Mouse (Mus musculus): ENCODE measurements around the gene Asb6. TPM values are rescaled to one million over a fixed set of nuclear protein-coding genes. Genes with fewer than 3 reads are reported as not detected.

Asb6 gene
- polyA plus RNA-seq, 1 experiment from 2014 or later: 47.2 TPM

DNA sequence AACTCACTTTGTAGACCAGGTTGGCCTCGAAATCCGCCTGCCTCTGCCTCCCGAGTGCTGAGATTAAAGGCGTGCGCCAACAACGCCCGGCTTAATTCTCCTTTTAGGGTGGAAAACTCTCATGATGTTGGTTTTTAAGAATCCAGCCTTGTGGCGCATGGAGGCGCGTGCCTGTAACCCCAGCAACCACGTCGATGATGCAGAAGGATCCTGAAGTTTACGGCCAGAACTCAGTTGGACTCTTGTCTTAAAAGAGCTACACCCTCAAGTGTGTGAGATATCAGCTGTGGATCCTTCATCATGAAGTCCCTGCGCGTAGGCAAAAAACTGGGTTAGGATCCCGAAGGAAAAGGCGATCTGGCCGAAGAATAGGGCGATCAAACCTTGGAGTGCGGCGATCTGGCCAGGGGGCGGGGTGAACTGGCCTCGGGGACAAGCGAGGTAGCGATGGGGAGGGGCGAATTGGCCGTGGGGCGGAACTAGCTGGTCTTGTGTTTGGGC lies 22.9 kb downstream of the Asb6 start:
- H3K4me2 ChIP-seq (ENCODE audit: low read length): peak overlapping the region; percentile 94
- peak overlapping the region; percentile 79 for H3K4me3 ChIP-seq (replicated peaks; ENCODE audit: low read length)
- peaks cover 28% of the 10 kb centered on the region for H3K4me1 ChIP-seq (replicated peaks; ENCODE audit: control insufficient read depth, insufficient read depth, low read length)
- 0 out of 2 replicates have a peak, but pooled peaks cover under 1% of the 10 kb centered on the region for H3K36me3 ChIP-seq (ENCODE audit: control insufficient read depth, insufficient read depth)
- H3K27me3 ChIP-seq (replicated peaks; ENCODE audit: control insufficient read depth, insufficient read depth, low read length): no peaks in the 10 kb centered on the region
- peak; percentile 41 for ATAC-seq
- peak overlapping the region; percentile 74; the same call in 1 of the 2 replicates for H3K27ac ChIP-seq (ENCODE audit: low read length)
- 6% methylated on average over 28 of the region's 28 CpGs for WGBS
- peak overlapping the region; percentile 85 for H3K9ac ChIP-seq (replicated peaks; ENCODE audit: low read depth, low read length)
- no peaks in the 10 kb centered on the region for H3K9me3 ChIP-seq (ENCODE audit: control insufficient read depth, low read length)

DNA sequence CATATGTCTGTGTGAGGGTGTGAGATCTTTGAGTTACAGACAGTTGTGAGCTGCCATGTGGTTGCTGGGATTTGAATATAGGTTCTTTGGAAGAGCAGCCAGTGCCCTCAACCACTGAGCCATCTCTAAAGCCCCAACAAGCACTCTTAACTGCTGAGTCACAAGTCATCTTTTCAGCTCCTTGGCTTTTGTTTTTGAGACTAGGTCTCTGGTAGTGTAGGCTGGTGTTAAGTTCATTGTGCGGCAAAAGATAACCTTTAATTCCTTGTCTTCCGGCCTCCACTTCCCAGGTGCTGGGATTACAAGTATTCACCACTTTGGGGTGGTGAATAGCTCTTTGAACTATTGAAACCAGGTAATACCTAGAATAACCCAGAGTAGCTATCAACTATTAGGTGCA lies 24.1 kb downstream of the Asb6 start:
- no peaks in the 10 kb centered on the region for H3K27me3 ChIP-seq (replicated peaks; ENCODE audit: control insufficient read depth, insufficient read depth, low read length)
- H3K4me2 ChIP-seq (ENCODE audit: low read length): no peak overlapping the region
- no peak overlapping the region for H3K27ac ChIP-seq (ENCODE audit: low read length)
- H3K36me3 ChIP-seq (ENCODE audit: control insufficient read depth, insufficient read depth): no peaks in the 10 kb centered on the region
- no peak for ATAC-seq
- no peaks in the 10 kb centered on the region for H3K9me3 ChIP-seq (ENCODE audit: control insufficient read depth, low read length)
- no peak overlapping the region for H3K4me3 ChIP-seq (replicated peaks; ENCODE audit: low read length)
- H3K4me1 ChIP-seq (replicated peaks; ENCODE audit: control insufficient read depth, insufficient read depth, low read length): peaks cover 38% of the 10 kb centered on the region
- no peak overlapping the region for H3K9ac ChIP-seq (replicated peaks; ENCODE audit: low read depth, low read length)
- 92% methylated on average over 2 of the region's 2 CpGs for WGBS

DNA sequence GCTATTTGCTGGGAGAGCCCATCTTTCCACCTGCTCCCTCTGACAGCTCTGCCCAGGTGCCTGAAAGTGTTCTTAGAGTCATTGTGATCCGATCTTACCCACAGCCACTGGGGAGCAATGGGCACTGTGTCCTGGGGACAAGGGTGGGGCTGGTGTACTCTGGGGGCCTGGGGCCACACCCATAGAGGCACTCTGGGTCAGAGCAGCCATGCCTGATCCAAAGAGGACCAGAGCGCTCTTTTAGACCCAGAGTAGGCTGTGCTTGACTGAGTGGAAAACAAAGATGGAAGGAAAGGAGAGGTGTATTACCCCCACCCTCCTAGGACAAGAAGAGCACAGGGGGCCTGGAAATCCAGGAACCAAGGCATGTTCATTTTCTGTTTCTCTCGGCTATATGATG lies 26.5 kb downstream of the Asb6 start, which contains the start of gene 1700001O22Rik:
TSS of gene 1700001O22Rik (minus strand) at position 58 of the 400 bp plus-strand sequence.
- Histone ChIP-seq H3K4me1 (replicated peaks; ENCODE audit: control insufficient read depth, insufficient read depth, low read length) (peaks cover 21% of the 10 kb centered on the region), H3K9ac (replicated peaks; ENCODE audit: low read depth, low read length) (no peak within 1 kb of the TSS), H3K4me2 (ENCODE audit: low read length) (no peak within 1 kb of the TSS), H3K4me3 (replicated peaks; ENCODE audit: low read length) (no peak within 1 kb of the TSS), H3K27ac (ENCODE audit: low read length) (no peak within 1 kb of the TSS), H3K27me3 (replicated peaks; ENCODE audit: control insufficient read depth, insufficient read depth, low read length) (no peaks in the 10 kb centered on the region), H3K9me3 (ENCODE audit: control insufficient read depth, low read length) (no peaks in the 10 kb centered on the region), H3K36me3 (ENCODE audit: control insufficient read depth, insufficient read depth) (no peaks in the 10 kb centered on the region)
- no peak for ATAC-seq
- WGBS: 84% methylated on average over 3 of the region's 3 CpGs

DNA sequence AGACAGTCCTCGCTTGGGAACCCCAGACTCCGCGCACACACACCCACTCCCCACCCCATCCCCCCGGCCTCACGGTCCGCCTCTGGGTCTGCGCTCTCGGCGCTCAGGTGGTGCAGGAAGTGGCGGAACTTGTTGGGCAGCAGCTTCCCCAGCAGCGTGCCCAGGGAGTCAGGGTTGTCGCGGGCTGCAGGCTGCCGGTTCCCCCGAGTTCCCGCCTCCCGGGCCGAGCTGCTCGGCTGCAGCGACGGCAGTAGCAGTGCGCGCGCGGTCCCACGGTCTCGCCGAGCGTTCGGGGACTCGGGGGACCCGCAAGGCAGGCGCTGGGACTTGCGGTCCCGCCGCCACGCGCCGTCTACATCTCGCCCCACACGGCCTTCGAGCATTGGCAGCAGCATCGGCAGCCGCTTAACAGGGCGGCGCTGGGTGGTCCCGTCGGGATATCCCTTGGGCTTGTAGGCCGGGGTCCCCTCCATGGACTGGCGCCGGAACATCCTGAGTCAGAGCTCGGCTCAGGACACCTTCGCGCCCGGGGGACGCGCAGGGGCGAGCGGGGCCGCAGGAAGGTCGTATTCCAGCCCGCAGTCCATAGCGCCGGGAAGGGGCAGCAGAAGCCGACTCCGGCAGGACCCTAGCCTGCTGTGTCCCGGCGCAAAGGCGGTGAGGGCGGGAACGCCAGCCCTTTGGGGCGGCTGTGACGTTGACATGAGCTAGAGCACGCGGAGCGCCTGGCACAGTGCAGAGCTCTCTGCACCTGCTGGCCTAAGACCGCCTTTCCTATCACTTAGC lies 28.9 kb downstream of the Asb6 start:
- Histone ChIP-seq H3K9ac (replicated peaks; ENCODE audit: low read depth, low read length) (peak overlapping the region; percentile 68), H3K4me1 (replicated peaks; ENCODE audit: control insufficient read depth, insufficient read depth, low read length) (peaks cover 26% of the 10 kb centered on the region), H3K4me2 (ENCODE audit: low read length) (peak overlapping the region; percentile 94), H3K4me3 (replicated peaks; ENCODE audit: low read length) (peak overlapping the region; percentile 50), H3K36me3 (ENCODE audit: control insufficient read depth, insufficient read depth) (no peaks in the 10 kb centered on the region), H3K9me3 (ENCODE audit: control insufficient read depth, low read length) (no peaks in the 10 kb centered on the region), H3K27me3 (replicated peaks; ENCODE audit: control insufficient read depth, insufficient read depth, low read length) (no peaks in the 10 kb centered on the region), H3K27ac (ENCODE audit: low read length) (no peak overlapping the region)
- 1% methylated on average over 74 of the region's 77 CpGs for WGBS
- ATAC-seq: peak; percentile 60

DNA sequence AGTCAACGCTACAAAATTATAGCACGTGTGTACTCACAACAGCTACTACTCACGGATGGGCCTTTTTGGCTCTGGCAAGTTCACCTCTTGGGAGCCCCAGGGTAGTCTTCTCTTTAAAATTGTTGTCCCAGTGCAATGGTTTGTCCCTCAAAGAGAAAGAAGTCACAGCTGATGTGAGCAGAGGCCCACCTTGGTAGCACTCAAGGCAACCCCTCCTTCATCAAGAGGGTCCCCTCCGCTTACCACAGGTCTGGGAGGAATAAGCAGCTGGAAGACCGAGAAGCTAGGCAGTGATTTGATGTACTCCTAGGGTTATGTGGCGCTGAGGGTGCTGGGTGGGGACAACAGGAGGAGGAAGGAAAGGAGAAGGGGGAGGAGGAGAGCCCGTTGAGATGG lies 29.5 kb downstream of the Asb6 start:
- peak overlapping the region; percentile 50 for H3K4me3 ChIP-seq (replicated peaks; ENCODE audit: low read length)
- 36% methylated on average over 7 of the region's 7 CpGs for WGBS
- H3K9ac ChIP-seq (replicated peaks; ENCODE audit: low read depth, low read length): peak overlapping the region; percentile 68
- no peaks in the 10 kb centered on the region for H3K9me3 ChIP-seq (ENCODE audit: control insufficient read depth, low read length)
- ATAC-seq: no peak
- no peaks in the 10 kb centered on the region for H3K36me3 ChIP-seq (ENCODE audit: control insufficient read depth, insufficient read depth)
- peak overlapping the region; percentile 94 for H3K4me2 ChIP-seq (ENCODE audit: low read length)
- H3K27ac ChIP-seq (ENCODE audit: low read length): no peak overlapping the region
- no peaks in the 10 kb centered on the region for H3K27me3 ChIP-seq (replicated peaks; ENCODE audit: control insufficient read depth, insufficient read depth, low read length)
- peaks cover 30% of the 10 kb centered on the region for H3K4me1 ChIP-seq (replicated peaks; ENCODE audit: control insufficient read depth, insufficient read depth, low read length)

DNA sequence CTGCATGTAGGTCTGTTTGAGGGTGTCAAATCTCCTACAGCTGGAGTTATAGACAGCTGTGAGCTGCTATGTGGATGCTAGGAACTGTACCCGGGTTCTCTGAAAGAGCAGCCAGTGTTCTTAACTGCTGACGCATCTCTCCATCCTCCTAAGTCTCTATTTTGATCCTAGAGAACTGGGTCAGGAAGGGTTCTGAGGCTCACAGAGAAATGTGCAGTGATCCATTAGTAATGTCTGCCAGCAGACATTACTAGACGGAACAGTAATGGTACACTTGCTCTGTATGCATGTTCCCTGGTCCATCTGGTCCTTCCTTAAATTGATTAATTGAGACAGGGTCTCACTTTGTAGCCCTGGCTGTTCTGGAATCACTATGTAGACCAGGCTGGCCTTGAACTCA lies 30.7 kb downstream of the Asb6 start:
- H3K4me3 ChIP-seq (replicated peaks; ENCODE audit: low read length): no peak overlapping the region
- H3K27ac ChIP-seq (ENCODE audit: low read length): no peak overlapping the region
- no peak overlapping the region for H3K9ac ChIP-seq (replicated peaks; ENCODE audit: low read depth, low read length)
- 80% methylated on average over 3 of the region's 3 CpGs for WGBS
- peaks cover 37% of the 10 kb centered on the region for H3K4me1 ChIP-seq (replicated peaks; ENCODE audit: control insufficient read depth, insufficient read depth, low read length)
- H3K27me3 ChIP-seq (replicated peaks; ENCODE audit: control insufficient read depth, insufficient read depth, low read length): no peaks in the 10 kb centered on the region
- H3K4me2 ChIP-seq (ENCODE audit: low read length): no peak overlapping the region
- no peaks in the 10 kb centered on the region for H3K36me3 ChIP-seq (ENCODE audit: control insufficient read depth, insufficient read depth)
- no peak for ATAC-seq
- no peaks in the 10 kb centered on the region for H3K9me3 ChIP-seq (ENCODE audit: control insufficient read depth, low read length)

- Histone ChIP-seq H3K4me2 (ENCODE audit: low read length) (peak overlapping the region; percentile 50), H3K9ac (replicated peaks; ENCODE audit: low read depth, low read length) (peak overlapping the region; percentile 38), H3K9me3 (ENCODE audit: control insufficient read depth, low read length) (no peaks in the 10 kb centered on the region), H3K4me1 (replicated peaks; ENCODE audit: control insufficient read depth, insufficient read depth, low read length) (peaks cover 34% of the 10 kb centered on the region), H3K27ac (ENCODE audit: low read length) (peak overlapping the region; percentile 61), H3K27me3 (replicated peaks; ENCODE audit: control insufficient read depth, insufficient read depth, low read length) (no peaks in the 10 kb centered on the region), H3K36me3 (ENCODE audit: control insufficient read depth, insufficient read depth) (no peaks in the 10 kb centered on the region), H3K4me3 (replicated peaks; ENCODE audit: low read length) (peak overlapping the region; percentile 25)
- 2% methylated on average over 11 of the region's 11 CpGs for WGBS
- peak; percentile 86 for ATAC-seq
These were observed 33.8 kb downstream of the Asb6 start for GRCm38 (mm10) chr2:30796382-30796781.

DNA sequence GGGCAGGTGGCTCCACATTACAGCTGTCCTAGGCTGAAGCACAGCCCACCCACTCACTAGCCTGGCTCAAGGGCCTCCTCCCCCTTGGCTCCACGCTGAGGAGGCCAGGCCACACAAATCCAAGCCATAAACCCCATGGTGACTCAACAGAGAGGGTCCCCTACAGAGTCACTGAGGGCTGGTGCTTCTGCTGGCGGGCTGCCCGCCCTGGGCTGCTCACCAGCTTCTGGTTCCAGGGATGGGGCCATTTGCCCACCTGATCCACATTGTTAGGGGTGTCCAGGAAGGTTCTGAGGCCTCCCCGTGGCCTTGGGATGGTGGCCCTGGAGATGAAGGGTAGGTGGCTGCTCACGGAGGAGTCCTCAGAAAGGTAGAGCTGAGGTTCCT lies 34.3 kb downstream of the Asb6 start:
- H3K27me3 ChIP-seq (replicated peaks; ENCODE audit: control insufficient read depth, insufficient read depth, low read length): no peaks in the 10 kb centered on the region
- peak overlapping the region; percentile 50; the same call in 1 of the 2 replicates for H3K4me2 ChIP-seq (ENCODE audit: low read length)
- no peak overlapping the region for H3K4me3 ChIP-seq (replicated peaks; ENCODE audit: low read length)
- no peak for ATAC-seq
- peaks cover 29% of the 10 kb centered on the region for H3K4me1 ChIP-seq (replicated peaks; ENCODE audit: control insufficient read depth, insufficient read depth, low read length)
- 50% methylated on average over 5 of the region's 5 CpGs for WGBS
- H3K9me3 ChIP-seq (ENCODE audit: control insufficient read depth, low read length): no peaks in the 10 kb centered on the region
- H3K36me3 ChIP-seq (ENCODE audit: control insufficient read depth, insufficient read depth): no peaks in the 10 kb centered on the region
- H3K9ac ChIP-seq (replicated peaks; ENCODE audit: low read depth, low read length): peak overlapping the region; percentile 38; the same call in 1 of the 2 replicates
- H3K27ac ChIP-seq (ENCODE audit: low read length): peak overlapping the region; percentile 61

GRCm38 (mm10) chr2:30795271-30795888 lies 34.8 kb downstream of the Asb6 start:
- Histone ChIP-seq H3K4me2 (ENCODE audit: low read length) (no peak overlapping the region), H3K9me3 (ENCODE audit: control insufficient read depth, low read length) (no peaks in the 10 kb centered on the region), H3K27ac (ENCODE audit: low read length) (no peak overlapping the region; the same call in 1 of the 2 replicates), H3K4me1 (replicated peaks; ENCODE audit: control insufficient read depth, insufficient read depth, low read length) (peaks cover 28% of the 10 kb centered on the region), H3K27me3 (replicated peaks; ENCODE audit: control insufficient read depth, insufficient read depth, low read length) (no peaks in the 10 kb centered on the region), H3K36me3 (ENCODE audit: control insufficient read depth, insufficient read depth) (no peaks in the 10 kb centered on the region), H3K9ac (replicated peaks; ENCODE audit: low read depth, low read length) (no peak overlapping the region), H3K4me3 (replicated peaks; ENCODE audit: low read length) (no peak overlapping the region)
- 65% methylated on average over 7 of the region's 7 CpGs for WGBS
- no peak for ATAC-seq

Measured in forebrain, embryonic 16.5 days (tissue).